Mouse (Mus musculus) CH12.LX (cell line): ENCODE results near the gene Setd2. TPM values are rescaled to one million over a fixed set of nuclear protein-coding genes. Genes with fewer than 3 reads are reported as not detected.
A peak's percentile ranks its signal among the peaks of the same experiment; 100 is the strongest.

Experiments
- DNase-seq: peaks from one replicate; pipeline ENCODE4 v3.0.0-alpha.2; 2013; ENCODE audit errors: extremely low read depth
- H3K27ac ChIP-seq: 2 replicates; pipeline ENCODE4 v1.5.1; 2012; ENCODE audit warnings: low read depth, mild to moderate bottlenecking, control low read depth, moderate library complexity; ENCODE audit not compliant: insufficient read depth
- H3K27me3 ChIP-seq: replicated peaks from 2 replicates; pipeline ENCODE3; 2012; ENCODE audit warnings: inconsistent platforms
- H3K36me3 ChIP-seq, 2 experiments: replicated peaks in 1 of 2; 2 replicates each; pipeline versions ENCODE3 to v1.6.1; 2012; ENCODE audit warnings: inconsistent platforms in 1 of 2, low read length in 1 of 2, mild to moderate bottlenecking in 1 of 2, mixed read lengths in 1 of 2, moderate library complexity in 1 of 2; ENCODE audit not compliant: control insufficient read depth in 1 of 2, insufficient read depth in 1 of 2
- H3K4me1 ChIP-seq, 2 experiments: 2 replicates each; pipeline ENCODE4 v1.6.1; 2012; ENCODE audit warnings: inconsistent platforms in 1 of 2, moderate library complexity in 1 of 2; ENCODE audit not compliant: insufficient read depth in 2 of 2, control insufficient read depth in 1 of 2
- H3K4me2 ChIP-seq: 2 replicates; pipeline ENCODE4 v1.6.1; 2012; ENCODE audit warnings: low read depth, mild to moderate bottlenecking, control low read depth; ENCODE audit not compliant: poor library complexity, insufficient read depth, severe bottlenecking
- H3K4me3 ChIP-seq, 3 experiments: fragments of 150-350 bp in 1 of 3; sonication (generic) in 1 of 3; replicated peaks in 1 of 3; 2 replicates each; pipeline versions ENCODE3 to v1.5.1; 2011 to 2012; ENCODE audit warnings: low read depth in 2 of 3, low read length in 2 of 3, mild to moderate bottlenecking in 2 of 3, moderate library complexity in 2 of 3, control low read depth in 1 of 3, improper control_type of control experiment in 1 of 3, inconsistent platforms in 1 of 3, mixed read lengths in 1 of 3; ENCODE audit not compliant: poor library complexity in 1 of 3
- H3K79me2 ChIP-seq: replicated peaks from 2 replicates; pipeline ENCODE4 v1.6.1; 2012; ENCODE audit warnings: mild to moderate bottlenecking, moderate library complexity; ENCODE audit not compliant: control insufficient read depth, poor library complexity, insufficient read depth, severe bottlenecking; ENCODE audit errors: extremely low read depth
- H3K9ac ChIP-seq: 2 replicates; pipeline ENCODE4 v1.6.1; 2012; ENCODE audit warnings: low read depth, mild to moderate bottlenecking, control low read depth, moderate library complexity; ENCODE audit not compliant: insufficient read depth
- H3K9me3 ChIP-seq: replicated peaks from 2 replicates; pipeline ENCODE3; 2012; ENCODE audit warnings: low read length, inconsistent platforms, mixed read lengths
- BHLHE40 ChIP-seq: IDR thresholded peaks from 2 replicates; pipeline ENCODE4 v1.6.1; 2011; ENCODE audit warnings: mild to moderate bottlenecking, low read depth, low read length, improper control_type of control experiment
- CHD2 ChIP-seq: IDR thresholded peaks from 2 replicates; pipeline ENCODE4 v1.6.1; 2011; ENCODE audit warnings: low read length, improper control_type of control experiment
- CTCF ChIP-seq, 2 experiments: IDR thresholded peaks in 1 of 2; conservative IDR thresholded peaks in 1 of 2; 2 replicates each; pipeline ENCODE4 v1.5.1; 2011 to 2012; ENCODE audit warnings: low read depth in 2 of 2, low read length in 2 of 2, improper control_type of control experiment in 1 of 2, inconsistent platforms in 1 of 2, mild to moderate bottlenecking in 1 of 2, moderate library complexity in 1 of 2
- ELF1 ChIP-seq: IDR thresholded peaks from 2 replicates; pipeline ENCODE4 v1.6.1; 2014; ENCODE audit warnings: low read depth, mild to moderate bottlenecking, inconsistent platforms, low read length, improper control_type of control experiment
- EP300 ChIP-seq: IDR thresholded peaks from 2 replicates; pipeline ENCODE4 v1.6.1; 2011; ENCODE audit warnings: low read length, improper control_type of control experiment
- HCFC1 ChIP-seq: IDR thresholded peaks from 2 replicates; pipeline ENCODE4 v1.6.1; 2012; ENCODE audit warnings: low read depth, mild to moderate bottlenecking, inconsistent platforms, low read length, improper control_type of control experiment
- IRF4 ChIP-seq: IDR thresholded peaks from 2 replicates; pipeline ENCODE4 v1.6.1; 2014; ENCODE audit warnings: low read depth, mild to moderate bottlenecking, inconsistent platforms, low read length, improper control_type of control experiment
- JUN ChIP-seq: IDR thresholded peaks from 2 replicates; pipeline ENCODE4 v1.6.1; 2011; ENCODE audit warnings: low read depth, mild to moderate bottlenecking, low read length, improper control_type of control experiment, moderate library complexity; ENCODE audit not compliant: insufficient read depth
- JUND ChIP-seq: conservative IDR thresholded peaks from 2 replicates; pipeline ENCODE4 v1.6.1; 2011; ENCODE audit warnings: low read depth, low read length, improper control_type of control experiment
- MAFK ChIP-seq: IDR thresholded peaks from 2 replicates; pipeline ENCODE4 v1.6.1; 2011; ENCODE audit warnings: low read length, improper control_type of control experiment; ENCODE audit not compliant: insufficient replicate concordance
- MAX ChIP-seq: IDR thresholded peaks from 2 replicates; pipeline ENCODE4 v1.6.1; 2011; ENCODE audit warnings: low read length, improper control_type of control experiment
- MAZ ChIP-seq: IDR thresholded peaks from 2 replicates; pipeline ENCODE4 v1.6.1; 2012; ENCODE audit warnings: low read depth, mild to moderate bottlenecking, inconsistent platforms, low read length, improper control_type of control experiment, moderate library complexity
- MXI1 ChIP-seq: IDR thresholded peaks from 2 replicates; pipeline ENCODE4 v1.6.1; 2011; ENCODE audit warnings: mild to moderate bottlenecking, low read depth, low read length, improper control_type of control experiment
- NRF1 ChIP-seq: IDR thresholded peaks from 2 replicates; pipeline ENCODE4 v1.6.1; 2014; ENCODE audit warnings: low read depth, mild to moderate bottlenecking, inconsistent platforms, low read length, improper control_type of control experiment, moderate library complexity
- PAX5 ChIP-seq: IDR thresholded peaks from 2 replicates; pipeline ENCODE4 v1.6.1; 2012; ENCODE audit warnings: low read length, inconsistent platforms, mixed read lengths
- POLR2A ChIP-seq: IDR thresholded peaks from 2 replicates; pipeline ENCODE4 v1.6.1; 2011; ENCODE audit warnings: low read depth, mild to moderate bottlenecking, improper control_type of control experiment, low read length
- POLR2AphosphoS2 ChIP-seq: IDR thresholded peaks from 2 replicates; pipeline ENCODE4 v1.6.1; 2011; ENCODE audit warnings: low read depth, low read length, improper control_type of control experiment
- RAD21 ChIP-seq: IDR thresholded peaks from 2 replicates; pipeline ENCODE4 v1.6.1; 2011; ENCODE audit warnings: low read depth, mild to moderate bottlenecking, low read length, improper control_type of control experiment, moderate library complexity
- SIN3A ChIP-seq: IDR thresholded peaks from 2 replicates; pipeline ENCODE4 v1.6.1; 2012; ENCODE audit warnings: low read length, improper control_type of control experiment, inconsistent platforms
- SMC3 ChIP-seq: IDR thresholded peaks from 2 replicates; pipeline ENCODE4 v1.6.1; 2011; ENCODE audit warnings: low read depth, low read length, improper control_type of control experiment
- UBTF ChIP-seq: IDR thresholded peaks from 2 replicates; pipeline ENCODE4 v1.6.1; 2012; ENCODE audit warnings: low read depth, mild to moderate bottlenecking, inconsistent platforms, low read length, improper control_type of control experiment, moderate library complexity
- USF2 ChIP-seq: conservative IDR thresholded peaks from 2 replicates; pipeline ENCODE4 v1.6.1; 2011; ENCODE audit warnings: low read depth, low read length, improper control_type of control experiment
- ZKSCAN1 ChIP-seq: IDR thresholded peaks from 2 replicates; pipeline ENCODE4 v1.6.1; 2012; ENCODE audit warnings: low read depth, inconsistent platforms, low read length, improper control_type of control experiment, borderline replicate concordance
- dilution Hi-C: fragments of 300-500 bp; cut with MboI; formaldehyde crosslinking; loops from 2 replicates; pipeline ENCODE4 v1.14.3; 2020; ENCODE audit warnings: low sequenced_read_pairs; ENCODE audit not compliant: extremely low pct_unique_long_range_greater_than_20kb, extremely low pct_ligation_motif_present
- in situ Hi-C: fragments of 300-500 bp; cut with MboI; formaldehyde crosslinking; loops from 3 replicates; pipeline ENCODE4 v1.14.3; 2019; ENCODE audit warnings: low sequenced_read_pairs, low pct_ligation_motif_present, low pct_unique_long_range_greater_than_20kb, mixed read lengths
- polyA plus RNA-seq: library from polyadenylated mRNA; unstranded; fragments of >175 nt; gene quantifications from 2 replicates; pipeline ENCODE4 v1.2.1, GENCODE M21; 2012; ENCODE audit warnings: low read depth; ENCODE audit not compliant: insufficient read length
- total RNA-seq, 2 experiments: library from RNA; depleted of rRNA; stranded (reverse); fragments of 300-350 nt in 1 of 2; fragments of >200 nt in 1 of 2; gene quantifications; 2 replicates each; pipeline ENCODE4 v1.2.3; 2012 to 2014

Gene Setd2
- total and polyA plus RNA-seq, 3 experiments: 35.8 to 87.1 (median 41.6) TPM

- 0 out of 2 replicates have a peak overlapping the region, but pooled peaks have one; percentile 3 for H3K4me2 ChIP-seq
- peaks cover 0 to 18% of the 10 kb centered on the region in 2 experiments for H3K36me3 ChIP-seq
- H3K79me2 ChIP-seq: peaks cover 45% of the 10 kb centered on the region
- H3K27ac ChIP-seq: peak overlapping the region; percentile 76
- H3K27me3 ChIP-seq: no peaks in the 10 kb centered on the region
- H3K9ac ChIP-seq: peak overlapping the region; percentile 65
- peak; percentile 91 for DNase-seq
- peak overlapping the region; percentile 61 to 87 (median 68) for H3K4me3 ChIP-seq
- TF ChIP-seq ELF1 (peak; percentile 63), PAX5 (no peak), SIN3A (peak; percentile 38), SMC3 (peak; percentile 81), CTCF (conservative IDR thresholded peaks at IDR 0.05 in 1 of 2, IDR thresholded peaks at IDR 0.05 in 1 of 2; ENCODE audit: low read depth in 2 of 2, low read length in 2 of 2) (peak in 1 of 2 experiments; percentile 85; a peak in 2 of 4 replicates), BHLHE40 (no peak), MAFK (no peak), MAZ (peak; percentile 88; the same call in 1 of the 2 replicates), RAD21 (peak; percentile 70), JUN (no peak), POLR2A (peak; percentile 35), MXI1 (peak; percentile 70), NRF1 (peak; percentile 38; the same call in 1 of the 2 replicates), HCFC1 (peak; percentile 63), ZKSCAN1 (no peak), UBTF (peak; percentile 92)
- peaks cover 15 to 53% of the 10 kb centered on the region in 2 experiments for H3K4me1 ChIP-seq
- dilution Hi-C loops (no loop called here), in situ Hi-C loops (loop anchor here (5.0 kb wide), 1 partner anchor 120 kb away; no protein-coding TSS in a partner anchor)
- no peaks in the 10 kb centered on the region for H3K9me3 ChIP-seq
These were observed 395 bp upstream of the Setd2 start for GRCm38 (mm10) chr9:110531914-110532489.

GRCm38 (mm10) chr9:110533645-110534044 lies 1.2 kb downstream of the Setd2 start:
- Histone ChIP-seq H3K9ac (peak overlapping the region; percentile 98), H3K79me2 (peaks cover 61% of the 10 kb centered on the region), H3K4me3 (peak overlapping the region; percentile 87 to 96 (median 92)), H3K27ac (no peak overlapping the region), H3K27me3 (no peaks in the 10 kb centered on the region), H3K9me3 (no peaks in the 10 kb centered on the region), H3K4me2 (peak overlapping the region; percentile 79; the same call in 1 of the 2 replicates), H3K36me3 (peaks cover 0 to 32% of the 10 kb centered on the region in 2 experiments), H3K4me1 (peaks cover 15 to 54% of the 10 kb centered on the region in 2 experiments)
- peak; percentile 28 for DNase-seq
- in situ Hi-C loops (loop anchor here (5.0 kb wide), 1 partner anchor 121 kb away; no protein-coding TSS in a partner anchor), dilution Hi-C loops (no loop called here)
- TF ChIP-seq HCFC1 (no peak), CHD2 (no peak), SMC3 (no peak), IRF4 (no peak), POLR2AphosphoS2 (no peak), MAX (no peak), USF2 (no peak), NRF1 (no peak), CTCF (conservative IDR thresholded peaks at IDR 0.05 in 1 of 2, IDR thresholded peaks at IDR 0.05 in 1 of 2; ENCODE audit: low read depth in 2 of 2, low read length in 2 of 2) (no peak), JUND (no peak), EP300 (no peak), ELF1 (no peak)
